Mouse (Mus musculus) forebrain, embryonic 10.5 days (tissue): ENCODE data around the gene Rps6ka5. TPM values are rescaled to one million over a fixed set of nuclear protein-coding genes. Genes with fewer than 3 reads are reported as not detected.

Experiments used
- DNase-seq: peaks from one replicate; pipeline ENCODE4 v3.0.0-alpha.2; 2017; ENCODE audit warnings: low spot score; ENCODE audit errors: extremely low spot score
- H3K27ac ChIP-seq: fragments of 300-500 bp; sonication (generic); 2 replicates; pipeline ENCODE4 v1.5.1; 2016; ENCODE audit warnings: mild to moderate bottlenecking
- H3K27me3 ChIP-seq: fragments of 300-500 bp; sonication (generic); 2 replicates; pipeline ENCODE4 v1.6.1; 2016; ENCODE audit warnings: mild to moderate bottlenecking; ENCODE audit not compliant: poor library complexity, severe bottlenecking
- H3K36me3 ChIP-seq: fragments of 300-500 bp; sonication (generic); replicated peaks from 2 replicates; pipeline ENCODE4 v1.6.1; 2016; ENCODE audit warnings: mild to moderate bottlenecking, moderate library complexity
- H3K4me1 ChIP-seq: fragments of 300-500 bp; sonication (generic); 2 replicates; pipeline ENCODE4 v1.6.1; 2016
- H3K4me3 ChIP-seq: fragments of 300-500 bp; sonication (generic); 2 replicates; pipeline ENCODE4 v1.5.1; 2016; ENCODE audit warnings: mild to moderate bottlenecking, moderate library complexity
- H3K9me3 ChIP-seq: fragments of 300-500 bp; sonication (generic); 2 replicates; pipeline ENCODE4 v1.6.1; 2016; ENCODE audit warnings: mild to moderate bottlenecking, moderate library complexity
- WGBS: fragments of 180-500 bp; shearing (Covaris S2); methylation state at CpG from one replicate; pipeline ENCODE4 v1.1.7; 2016; 5-methylcytosine and 5-hydroxymethylcytosine counted together
- polyA plus RNA-seq: library from polyadenylated mRNA; unstranded; fragments of >200 nt; fragmentation: Nextera tagmentation; extraction: Ambion mirVana; gene quantifications from 2 replicates; pipeline ENCODE4 v1.2.1, GENCODE M21; 2016

Gene Rps6ka5
- polyA plus RNA-seq, 1 experiment from 2014 or later: 2.7 TPM

DNA sequence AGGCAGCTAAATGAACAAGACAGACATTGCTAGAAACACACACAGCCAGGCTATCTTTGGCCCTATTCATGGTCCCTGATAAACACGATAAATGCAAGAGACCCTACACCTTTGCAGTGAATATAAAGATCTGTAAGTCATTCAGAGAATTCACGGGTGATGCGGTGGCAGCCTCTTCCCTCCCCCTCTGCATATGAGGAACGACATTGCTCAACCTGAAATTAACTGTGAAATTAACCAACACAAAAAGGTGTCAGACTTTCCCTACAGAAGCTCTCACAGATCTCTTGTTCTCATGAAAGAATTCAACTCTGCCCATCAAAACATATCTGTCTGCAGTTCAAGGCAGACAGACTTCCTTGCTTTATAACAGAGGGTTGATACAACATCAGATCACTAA is 9.8 kb downstream of the Rps6ka5 start:
- Histone ChIP-seq H3K36me3 (no peaks in the 10 kb centered on the region), H3K4me1 (no peaks in the 10 kb centered on the region), H3K27me3 (no peaks in the 10 kb centered on the region), H3K27ac (no peak overlapping the region), H3K9me3 (no peaks in the 10 kb centered on the region), H3K4me3 (no peak overlapping the region)
- WGBS: 85% methylated on average over 4 of the region's 4 CpGs
- DNase-seq: no peak

DNA sequence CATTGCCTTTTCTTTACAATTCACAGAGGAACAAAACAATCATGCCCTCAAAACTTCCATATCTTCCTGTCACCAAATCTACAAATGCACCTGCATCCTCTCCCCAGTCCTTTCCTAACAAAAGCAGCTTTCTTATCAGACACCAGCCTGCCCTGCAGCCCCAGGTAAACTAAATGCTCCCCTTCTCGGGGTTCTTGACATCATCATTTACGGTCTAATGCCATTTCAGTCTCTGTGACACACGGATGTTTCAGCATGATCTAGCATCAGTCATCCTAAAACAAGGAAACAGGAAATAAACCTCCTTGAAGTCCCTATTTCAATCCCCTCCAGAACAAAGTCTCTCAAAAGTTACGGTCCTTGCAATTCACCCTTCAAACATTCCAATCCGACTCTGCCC is 15.0 kb downstream of the Rps6ka5 start:
- WGBS: 74% methylated on average over 5 of the region's 5 CpGs

DNA sequence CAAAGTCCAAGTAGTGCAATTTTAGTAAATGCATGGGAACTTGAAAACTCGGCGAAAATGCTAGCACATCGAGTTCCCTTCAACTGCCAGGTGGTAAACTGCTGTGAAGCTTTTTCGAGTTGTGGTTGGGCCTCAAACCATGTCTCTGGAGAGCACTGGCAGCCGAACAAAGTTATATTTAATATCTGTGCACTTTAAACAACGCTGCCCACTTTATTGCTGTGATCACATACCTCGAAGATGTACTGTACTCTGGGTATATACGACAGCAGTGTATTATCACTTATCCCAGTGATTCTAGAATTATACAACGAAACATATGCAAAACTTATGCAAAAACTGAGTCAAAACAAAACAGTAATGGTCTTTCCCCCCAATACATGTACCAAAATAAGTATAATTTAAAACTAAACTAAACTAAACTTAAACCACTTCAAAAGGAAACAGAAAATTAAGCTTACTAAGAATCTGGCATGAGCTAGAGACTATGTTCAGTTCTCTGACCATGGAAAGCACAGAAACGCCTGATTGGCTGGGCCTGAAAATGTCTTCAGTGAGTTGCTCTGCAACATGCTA is 15.6 kb downstream of the Rps6ka5 start:
- WGBS: 89% methylated on average over 10 of the region's 10 CpGs
- Histone ChIP-seq H3K27ac (no peak overlapping the region), H3K27me3 (no peaks in the 10 kb centered on the region), H3K4me1 (no peaks in the 10 kb centered on the region), H3K36me3 (no peaks in the 10 kb centered on the region), H3K4me3 (no peak overlapping the region), H3K9me3 (no peaks in the 10 kb centered on the region)
- no peak for DNase-seq

More for the DNA sequence above, 15.0 kb downstream of the Rps6ka5 start:
- Histone ChIP-seq H3K4me3 (no peak overlapping the region), H3K9me3 (no peaks in the 10 kb centered on the region), H3K4me1 (no peaks in the 10 kb centered on the region), H3K27ac (no peak overlapping the region), H3K36me3 (no peaks in the 10 kb centered on the region), H3K27me3 (no peaks in the 10 kb centered on the region)
- no peak for DNase-seq

DNA sequence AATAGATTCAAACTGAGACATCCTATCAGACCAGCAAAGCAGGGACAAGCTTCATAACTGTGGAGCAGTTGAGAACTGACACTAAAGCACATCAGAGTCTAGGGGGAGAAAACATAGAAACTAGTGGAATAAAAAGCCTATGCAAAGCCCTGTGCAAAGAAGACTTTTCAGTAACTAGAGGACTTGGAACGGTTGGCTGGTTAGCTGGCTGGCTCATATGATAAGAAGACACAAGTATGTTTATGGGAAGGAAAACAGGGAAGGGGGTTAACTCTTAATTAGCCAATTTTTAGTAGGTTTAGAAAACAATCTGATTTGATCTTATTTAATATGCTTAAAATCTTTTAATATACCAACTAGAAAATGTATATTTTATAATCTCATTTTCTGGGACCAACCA is 16.4 kb downstream of the Rps6ka5 start:
- DNase-seq: no peak
- H3K36me3 ChIP-seq: no peaks in the 10 kb centered on the region
- H3K4me3 ChIP-seq: no peak overlapping the region
- no peak overlapping the region for H3K27ac ChIP-seq
- no peaks in the 10 kb centered on the region for H3K4me1 ChIP-seq
- H3K9me3 ChIP-seq: no peaks in the 10 kb centered on the region
- 75% methylated on average over 1 of the region's 1 CpGs for WGBS
- H3K27me3 ChIP-seq: no peaks in the 10 kb centered on the region

DNA sequence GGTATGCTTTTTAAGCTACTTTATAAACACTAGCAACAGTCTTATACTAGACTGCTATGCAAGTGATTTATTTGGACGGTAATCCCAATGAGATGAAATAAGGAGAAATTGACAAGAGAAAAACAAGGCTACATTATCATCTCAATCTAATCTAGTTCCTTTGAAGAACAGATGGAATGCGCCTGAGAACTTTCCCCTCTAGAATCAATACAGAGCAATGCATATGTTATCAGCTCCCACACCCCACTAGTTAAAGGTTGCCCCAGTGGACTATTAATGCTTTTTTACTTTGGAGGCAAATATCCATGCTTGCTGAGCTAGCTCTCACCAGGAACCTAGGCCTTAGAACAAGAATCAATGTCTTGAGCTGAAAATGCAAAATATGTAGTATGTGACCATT is 19.5 kb downstream of the Rps6ka5 start:
- no peak for DNase-seq
- 95% methylated on average over 2 of the region's 2 CpGs for WGBS
- H3K36me3 ChIP-seq: no peaks in the 10 kb centered on the region
- H3K4me3 ChIP-seq: no peak overlapping the region
- H3K9me3 ChIP-seq: no peaks in the 10 kb centered on the region
- no peaks in the 10 kb centered on the region for H3K27me3 ChIP-seq
- H3K4me1 ChIP-seq: no peaks in the 10 kb centered on the region
- no peak overlapping the region for H3K27ac ChIP-seq

DNA sequence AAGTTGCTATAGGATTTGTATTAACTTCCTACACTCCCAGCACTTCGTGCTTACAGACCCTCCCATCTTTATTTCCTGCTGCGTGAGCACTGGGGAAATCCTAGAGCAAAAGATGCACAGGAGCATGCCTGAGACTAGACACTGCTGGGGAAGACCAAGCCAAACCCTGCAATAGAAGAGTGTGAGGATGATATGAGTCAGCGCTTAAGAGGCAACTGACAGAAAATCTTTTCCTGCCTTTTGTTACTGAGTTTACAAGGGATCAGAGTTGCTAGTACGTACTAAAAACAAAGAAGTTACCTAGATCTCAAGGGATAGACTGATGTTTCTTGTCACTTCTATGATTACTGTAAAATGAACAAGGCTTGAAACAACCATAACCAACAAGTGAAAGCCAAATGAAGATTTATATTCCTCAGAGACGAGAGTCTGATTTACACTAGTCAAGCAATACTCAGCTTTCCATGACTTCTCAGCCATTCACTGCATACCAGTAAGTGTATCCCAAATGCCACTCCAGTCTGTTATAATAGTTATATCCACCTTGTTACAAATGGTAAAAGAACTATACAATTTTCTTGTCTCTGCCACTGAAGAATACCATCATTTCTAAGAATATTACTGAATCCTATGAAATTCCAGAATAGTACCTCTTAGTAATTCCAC is 21.6 kb downstream of the Rps6ka5 start:
- Histone ChIP-seq H3K9me3 (no peaks in the 10 kb centered on the region), H3K27me3 (no peaks in the 10 kb centered on the region), H3K4me3 (no peak overlapping the region), H3K27ac (no peak overlapping the region), H3K36me3 (no peaks in the 10 kb centered on the region), H3K4me1 (no peaks in the 10 kb centered on the region)
- WGBS: 91% methylated on average over 5 of the region's 5 CpGs
- DNase-seq: no peak

DNA sequence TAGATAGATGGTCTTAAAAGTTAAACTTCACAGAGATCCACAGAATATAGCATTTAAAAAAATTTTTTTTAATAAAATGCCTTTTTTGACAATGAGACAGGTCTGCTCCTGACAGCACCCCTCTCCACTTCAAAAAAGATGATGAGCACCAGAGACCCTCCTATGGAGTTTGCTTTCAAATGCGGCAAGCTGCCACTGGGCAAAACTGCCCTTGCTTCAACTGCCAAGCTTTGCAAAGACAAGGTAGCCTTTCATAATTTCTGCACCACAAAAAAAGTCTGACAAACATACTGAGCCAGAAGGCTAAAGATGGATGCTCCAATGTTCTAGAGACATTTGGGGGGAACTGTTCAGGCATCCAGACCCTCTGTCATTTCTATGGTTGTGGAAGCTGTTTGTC is 28.8 kb downstream of the Rps6ka5 start:
- Histone ChIP-seq H3K4me3 (no peak overlapping the region), H3K36me3 (no peaks in the 10 kb centered on the region), H3K4me1 (peaks cover 3% of the 10 kb centered on the region; the same call in 1 of the 2 replicates), H3K27ac (no peak overlapping the region), H3K27me3 (no peaks in the 10 kb centered on the region), H3K9me3 (no peaks in the 10 kb centered on the region)
- 86% methylated on average over 1 of the region's 1 CpGs for WGBS
- DNase-seq: no peak

DNA sequence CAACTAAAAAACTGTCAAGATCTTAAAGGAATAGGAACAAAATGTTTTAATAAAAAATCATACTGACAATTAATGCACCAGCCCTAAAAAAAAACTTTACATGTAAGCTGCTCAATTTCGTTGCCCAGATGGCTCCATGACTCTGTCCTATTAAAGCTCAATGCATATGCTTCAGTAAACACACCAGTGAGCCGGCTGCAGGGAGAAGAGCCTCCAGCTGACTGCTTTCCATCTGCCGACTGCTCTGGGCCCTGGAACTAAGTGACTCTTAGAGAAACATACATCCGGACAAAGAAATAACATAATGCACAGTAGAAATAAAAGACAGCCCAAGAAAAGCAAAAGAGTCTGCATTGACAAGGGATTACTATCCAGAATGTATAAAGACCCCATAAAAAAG is 30.2 kb downstream of the Rps6ka5 start:
- H3K4me3 ChIP-seq: no peak overlapping the region
- H3K36me3 ChIP-seq: no peaks in the 10 kb centered on the region
- WGBS: 55% methylated on average over 4 of the region's 4 CpGs
- no peaks in the 10 kb centered on the region for H3K27me3 ChIP-seq
- peaks cover 8% of the 10 kb centered on the region for H3K4me1 ChIP-seq
- DNase-seq: no peak
- H3K9me3 ChIP-seq: no peaks in the 10 kb centered on the region
- no peak overlapping the region for H3K27ac ChIP-seq

DNA sequence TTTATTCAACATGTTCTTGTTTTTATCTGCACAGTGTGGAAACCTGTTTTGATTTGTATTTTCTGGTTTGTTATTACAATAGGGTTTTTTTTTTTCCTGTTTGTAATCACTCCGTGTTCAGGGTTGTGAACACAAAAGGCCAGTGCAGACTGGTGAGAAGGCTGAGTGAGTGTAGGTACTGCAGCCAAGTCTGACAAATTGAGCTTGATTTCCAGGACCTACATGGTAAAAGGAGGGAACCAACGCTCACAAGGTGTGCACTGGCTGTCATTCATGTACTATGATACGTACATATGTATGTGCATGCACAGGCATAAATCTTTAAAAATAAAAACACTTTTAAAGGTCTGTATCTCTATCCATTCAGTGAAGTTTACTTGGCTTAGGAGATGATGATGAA is 31.5 kb downstream of the Rps6ka5 start:
- peaks cover 8% of the 10 kb centered on the region for H3K4me1 ChIP-seq
- no peak overlapping the region for H3K27ac ChIP-seq
- H3K27me3 ChIP-seq: no peaks in the 10 kb centered on the region
- H3K9me3 ChIP-seq: no peaks in the 10 kb centered on the region
- H3K4me3 ChIP-seq: no peak overlapping the region
- no peak for DNase-seq
- WGBS: 87% methylated on average over 3 of the region's 3 CpGs
- H3K36me3 ChIP-seq: no peaks in the 10 kb centered on the region

DNA sequence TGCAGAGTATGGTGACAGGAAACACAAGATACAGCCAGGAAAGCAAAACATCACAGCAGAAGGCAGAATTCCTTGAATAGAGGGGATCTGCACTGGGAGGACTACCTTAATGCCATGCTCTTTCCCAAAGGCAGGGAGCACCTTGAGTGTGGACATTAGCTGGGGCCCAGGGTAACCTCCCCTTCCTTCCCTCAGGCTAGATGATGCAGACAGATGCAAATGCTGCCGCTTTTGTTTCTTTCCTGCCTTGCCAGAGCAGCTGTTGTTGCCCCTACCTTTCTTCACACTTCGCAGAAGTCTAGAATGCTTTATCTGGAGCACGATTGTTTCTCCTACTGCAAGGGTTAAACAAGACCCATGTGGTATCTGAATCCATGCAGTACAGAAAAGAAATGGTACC is 34.6 kb downstream of the Rps6ka5 start:
- Histone ChIP-seq H3K27me3 (no peaks in the 10 kb centered on the region), H3K4me3 (no peak overlapping the region), H3K36me3 (no peaks in the 10 kb centered on the region), H3K4me1 (peaks cover 8% of the 10 kb centered on the region), H3K27ac (no peak overlapping the region), H3K9me3 (no peaks in the 10 kb centered on the region)
- 41% methylated on average over 3 of the region's 3 CpGs for WGBS
- DNase-seq: no peak

DNA sequence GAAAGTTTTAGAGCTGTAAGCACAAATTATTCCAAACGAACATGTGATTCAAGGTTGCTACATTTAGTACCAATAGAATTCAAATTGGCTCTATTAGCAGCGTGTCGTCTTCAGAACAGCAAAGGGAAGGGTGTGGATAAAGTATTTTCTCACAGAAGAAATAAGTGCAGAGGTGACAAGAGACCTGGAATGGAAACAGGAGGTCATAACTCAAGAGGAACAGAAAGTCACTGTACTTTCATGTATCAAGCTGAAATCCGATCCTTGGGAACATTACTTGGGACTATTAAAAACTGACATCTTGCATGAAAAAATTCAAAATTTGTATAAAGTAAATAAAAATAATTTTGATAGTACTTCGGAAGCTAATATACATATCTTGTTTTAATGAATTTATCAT is 36.3 kb downstream of the Rps6ka5 start:
- H3K9me3 ChIP-seq: no peaks in the 10 kb centered on the region
- 92% methylated on average over 5 of the region's 5 CpGs for WGBS
- no peak overlapping the region for H3K27ac ChIP-seq
- no peaks in the 10 kb centered on the region for H3K36me3 ChIP-seq
- H3K27me3 ChIP-seq: no peaks in the 10 kb centered on the region
- peaks cover 5% of the 10 kb centered on the region for H3K4me1 ChIP-seq
- DNase-seq: no peak
- H3K4me3 ChIP-seq: no peak overlapping the region

DNA sequence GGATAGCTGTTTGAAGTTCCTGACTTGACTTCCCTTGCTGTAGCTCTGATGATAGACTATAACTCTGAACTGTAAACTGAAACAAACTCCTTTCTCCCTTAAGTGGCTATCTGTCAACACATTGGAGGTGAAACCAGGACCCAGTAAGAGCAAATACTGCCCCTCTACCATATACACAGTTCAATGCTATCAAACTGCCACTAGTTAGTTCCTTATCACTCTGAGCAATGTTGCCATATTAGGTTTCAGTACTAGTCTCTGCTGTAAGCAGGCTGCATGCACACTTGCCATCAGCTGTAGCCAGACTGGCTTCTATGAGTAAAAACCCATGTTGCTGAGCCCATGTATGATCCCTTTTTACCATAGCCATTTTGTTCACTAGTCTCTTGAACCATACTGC is 38.6 kb downstream of the Rps6ka5 start:
- no peaks in the 10 kb centered on the region for H3K27me3 ChIP-seq
- DNase-seq: no peak
- H3K4me3 ChIP-seq: no peak overlapping the region
- peaks cover 5% of the 10 kb centered on the region for H3K4me1 ChIP-seq
- H3K36me3 ChIP-seq: no peaks in the 10 kb centered on the region
- no peaks in the 10 kb centered on the region for H3K9me3 ChIP-seq
- no peak overlapping the region for H3K27ac ChIP-seq

DNA sequence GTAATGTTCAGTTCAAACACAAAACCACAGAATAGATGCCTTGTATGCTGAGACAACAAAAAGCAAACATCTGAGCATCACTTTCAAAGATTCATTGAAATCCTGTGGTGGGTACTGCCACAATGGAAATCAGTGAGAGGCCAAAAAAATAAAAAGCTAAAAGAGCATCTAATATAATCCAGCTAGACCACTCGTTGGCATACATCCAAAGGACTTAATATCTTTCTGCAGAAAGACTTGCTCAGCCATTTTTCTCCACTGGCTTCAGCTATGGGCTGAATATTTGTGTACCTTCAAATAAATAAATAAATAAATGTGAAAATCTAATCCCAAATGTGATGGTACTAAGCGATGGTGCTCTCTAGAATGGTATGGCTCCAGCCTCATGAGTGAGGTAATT is 39.8 kb downstream of the Rps6ka5 start:
- DNase-seq: no peak
- Histone ChIP-seq H3K4me1 (peaks cover 2% of the 10 kb centered on the region), H3K27ac (no peak overlapping the region), H3K9me3 (no peaks in the 10 kb centered on the region), H3K36me3 (no peaks in the 10 kb centered on the region), H3K4me3 (no peak overlapping the region), H3K27me3 (no peaks in the 10 kb centered on the region)
- 89% methylated on average over 2 of the region's 2 CpGs for WGBS

DNA sequence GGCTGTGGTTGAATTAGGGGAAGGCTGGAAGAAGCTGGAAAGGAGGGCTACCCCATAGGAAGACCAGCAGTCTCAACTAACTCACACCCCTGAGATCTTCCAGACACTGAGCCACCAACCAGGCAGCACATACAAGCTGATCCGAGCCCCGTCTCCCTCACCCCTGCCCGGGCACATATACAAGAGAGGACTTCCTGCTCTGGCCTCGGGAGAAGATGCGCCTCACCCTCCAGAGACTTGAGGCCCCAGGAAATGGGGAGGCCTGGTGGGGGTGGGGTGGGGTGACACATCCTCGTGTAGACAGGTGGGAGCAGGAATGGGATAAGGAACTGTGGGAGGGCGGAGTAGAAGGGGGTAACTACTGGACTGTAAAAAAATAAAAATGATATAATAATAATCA is 45.0 kb downstream of the Rps6ka5 start:
- Histone ChIP-seq H3K4me3 (no peak overlapping the region), H3K27ac (no peak overlapping the region), H3K36me3 (no peaks in the 10 kb centered on the region), H3K4me1 (no peaks in the 10 kb centered on the region), H3K9me3 (no peaks in the 10 kb centered on the region), H3K27me3 (no peaks in the 10 kb centered on the region)
- DNase-seq: no peak
- WGBS: 84% methylated on average over 7 of the region's 7 CpGs
